Mouse (Mus musculus) frontal cortex, adult 2 months (tissue): ENCODE results near the gene Senp8. TPM values are rescaled to one million over a fixed set of nuclear protein-coding genes. Genes with fewer than 3 reads are reported as not detected.
A peak's percentile ranks its signal among the peaks of the same experiment; 100 is the strongest.

Source experiments
- DNase-seq, 2 experiments: peaks; one replicate each; pipeline ENCODE4 v3.0.0; 2022; ENCODE audit warnings: low spot score in 1 of 2; ENCODE audit errors: extremely low spot score in 1 of 2
- polyA plus RNA-seq: library from polyadenylated mRNA; depleted of rRNA; stranded (reverse); fragments of >200 nt; gene quantifications from 2 replicates; pipeline ENCODE4 v1.2.3, GENCODE M21; 2012; rRNA removed

Senp8 gene
- polyA plus RNA-seq, 1 experiment = 5.1 TPM

GRCm38 (mm10) chr9:59718237-59718636 is 32.3 kb downstream of the Senp8 start:
- no peak for DNase-seq

DNA sequence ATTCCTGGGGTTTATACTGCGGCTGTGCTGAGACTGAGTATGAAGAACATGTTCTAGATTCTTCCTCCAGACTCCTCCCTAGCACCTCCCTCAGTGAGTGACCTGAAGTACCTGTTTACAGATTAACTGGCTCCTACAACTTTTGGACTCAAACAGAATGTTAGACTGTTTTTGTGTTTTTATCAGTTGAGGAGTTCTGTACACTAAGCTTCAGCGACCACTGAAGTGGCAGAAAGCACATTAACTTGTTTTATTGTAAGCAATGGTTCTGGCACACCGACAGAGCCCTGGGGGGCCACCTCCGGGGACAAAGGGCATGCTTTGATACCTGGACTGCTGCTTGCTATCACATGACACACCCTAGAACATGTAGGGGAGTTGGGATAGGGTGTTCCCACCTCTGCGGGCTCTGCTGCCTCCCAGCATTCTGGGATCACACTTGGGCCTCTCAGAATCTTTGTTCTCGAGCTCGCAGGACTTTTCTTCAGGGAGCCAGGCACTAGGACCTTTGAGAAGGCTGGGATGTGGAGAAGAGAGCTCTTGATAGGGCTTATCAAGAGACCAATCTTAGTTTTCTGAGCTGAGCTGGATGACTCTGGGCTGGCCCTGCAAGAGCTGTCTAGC is 34.1 kb downstream of the Senp8 start:
- no peak for DNase-seq

- DNase-seq = no peak
Measured at GRCm38 (mm10) chr9:59709225-59709624, 41.3 kb downstream of the Senp8 start.

DNA sequence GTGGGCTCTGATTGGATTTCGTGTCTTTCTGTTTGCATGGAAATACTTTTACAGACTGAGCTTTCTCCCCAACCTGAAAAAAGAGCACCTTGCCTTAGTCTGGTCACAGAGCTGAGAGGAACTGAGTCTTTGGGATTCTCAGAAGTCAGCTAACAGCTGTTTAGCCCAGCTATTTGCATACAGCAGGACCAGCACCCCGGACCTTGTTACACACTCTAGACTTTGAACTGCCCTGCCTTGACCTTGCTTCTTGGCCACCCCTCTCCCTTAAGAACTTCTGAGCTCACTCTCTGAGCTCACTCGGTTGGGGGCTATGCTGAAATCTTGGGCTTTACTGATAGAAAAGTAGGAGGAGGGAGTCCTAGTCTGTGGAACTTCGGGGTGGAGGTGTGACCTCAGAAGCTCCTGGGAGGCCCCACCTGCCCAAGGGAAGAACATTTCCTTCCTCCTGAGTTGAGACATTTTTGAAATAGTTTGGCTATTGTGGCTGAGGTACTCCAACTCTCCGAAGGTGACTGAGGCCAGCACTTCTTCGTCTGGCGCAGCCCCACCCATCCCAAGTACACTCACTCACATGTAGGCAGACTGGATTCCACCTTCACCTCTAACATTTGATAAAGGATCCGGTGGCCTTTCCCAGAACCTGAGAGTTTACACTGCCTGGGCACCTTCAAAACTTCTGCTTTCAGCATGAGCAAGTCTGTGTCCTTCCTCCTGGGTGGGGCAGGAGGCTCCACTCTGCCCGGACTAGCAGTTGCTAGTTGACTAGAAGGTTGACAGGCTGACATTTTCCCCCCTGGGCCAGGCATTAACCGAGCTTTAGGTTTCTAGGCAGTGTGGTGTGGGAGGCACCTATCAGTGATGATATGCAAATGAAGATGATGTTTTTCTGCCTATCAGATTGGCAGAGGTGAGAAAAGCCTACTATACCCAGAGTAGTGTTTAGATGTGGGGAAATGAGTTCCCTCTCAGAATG is 43.4 kb downstream of the Senp8 start:
- DNase-seq = no peak

DNA sequence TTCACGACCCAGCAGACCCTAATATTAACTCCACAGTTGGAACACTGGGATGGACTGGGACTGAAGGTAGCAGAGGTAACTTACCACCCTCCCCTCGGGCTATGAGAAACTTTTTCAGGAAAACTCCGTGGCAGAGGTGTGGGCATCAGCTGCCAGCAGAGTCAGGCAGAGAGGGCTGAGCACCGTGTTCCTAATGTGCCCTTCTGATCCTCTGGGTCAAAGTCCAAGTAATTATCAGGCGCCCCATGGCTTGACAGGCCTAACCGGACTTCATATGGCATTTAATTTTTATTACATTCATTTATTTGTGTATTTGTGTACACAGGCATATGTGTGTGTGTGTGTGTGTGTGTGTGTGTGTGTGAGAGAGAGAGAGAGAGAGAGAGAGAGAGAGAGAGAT is 47.4 kb downstream of the Senp8 start:
- no peak for DNase-seq

DNA sequence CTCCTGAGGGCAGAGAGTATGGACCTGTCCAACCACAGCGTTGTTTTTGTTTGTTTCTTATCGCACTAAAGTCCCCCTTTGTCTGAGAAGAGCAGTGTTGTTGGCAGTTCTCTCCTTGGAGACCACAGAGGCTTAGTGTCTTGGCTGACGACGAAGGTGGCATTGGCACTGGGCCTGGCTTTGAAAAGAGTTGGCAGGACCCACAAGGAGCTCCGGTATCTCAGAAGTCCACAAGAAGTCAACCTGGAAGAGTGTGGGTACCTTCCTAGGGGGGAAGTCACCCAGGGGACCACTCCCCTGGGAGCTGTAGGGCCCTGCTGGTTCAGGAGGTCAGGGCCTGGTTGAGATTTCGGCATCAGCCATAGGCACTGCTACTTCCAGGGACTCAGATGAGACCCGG is 49.4 kb downstream of the Senp8 start:
- no peak for DNase-seq

GRCm38 (mm10) chr9:59696381-59696780 is 54.1 kb downstream of the Senp8 start:
- DNase-seq = no peak

- no peak for DNase-seq
Measured at GRCm38 (mm10) chr9:59695451-59695813, 55.1 kb downstream of the Senp8 start.

DNA sequence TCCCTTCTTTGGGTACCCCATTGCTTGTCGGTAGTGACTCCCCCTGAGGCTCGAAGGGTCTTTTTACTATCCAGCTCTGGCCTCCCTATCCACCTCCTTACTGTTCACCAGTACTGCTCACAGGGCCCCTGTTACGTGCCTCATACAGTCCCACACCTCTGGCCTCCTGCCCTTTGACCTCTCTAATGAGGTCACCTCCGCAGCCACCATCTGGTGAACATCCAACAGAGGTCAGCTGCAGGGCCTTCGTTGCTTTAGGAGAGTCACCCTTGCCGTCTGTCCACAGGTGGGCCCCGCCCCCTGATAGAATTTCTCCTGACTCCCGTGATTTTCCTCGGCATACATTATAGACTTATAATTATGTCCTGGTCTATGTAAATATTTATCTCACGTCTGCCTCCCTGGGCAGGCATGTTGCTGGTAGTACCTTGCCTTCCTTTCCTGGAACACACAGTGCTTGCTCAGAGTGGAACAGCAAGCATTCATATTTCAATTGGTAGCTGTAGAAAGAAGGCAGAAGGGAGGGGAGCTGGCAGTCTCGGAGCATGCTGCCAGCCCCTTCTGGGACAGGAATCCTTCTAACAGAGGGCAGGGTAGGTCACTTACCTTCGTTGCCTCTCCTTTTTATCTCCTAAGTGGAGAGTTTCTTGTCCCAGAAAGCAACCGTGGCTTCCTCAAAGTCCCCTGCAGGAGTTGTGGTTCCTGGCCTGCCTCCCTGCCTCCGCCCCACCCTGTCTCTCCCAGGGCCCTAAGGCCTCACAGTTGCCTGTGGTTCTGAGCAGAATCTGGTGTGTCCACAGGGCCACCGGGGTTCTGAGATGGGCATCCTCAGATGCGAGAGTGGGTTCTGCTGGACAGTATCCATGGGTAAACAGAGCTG is 55.7 kb downstream of the Senp8 start:
- DNase-seq = no peak

DNA sequence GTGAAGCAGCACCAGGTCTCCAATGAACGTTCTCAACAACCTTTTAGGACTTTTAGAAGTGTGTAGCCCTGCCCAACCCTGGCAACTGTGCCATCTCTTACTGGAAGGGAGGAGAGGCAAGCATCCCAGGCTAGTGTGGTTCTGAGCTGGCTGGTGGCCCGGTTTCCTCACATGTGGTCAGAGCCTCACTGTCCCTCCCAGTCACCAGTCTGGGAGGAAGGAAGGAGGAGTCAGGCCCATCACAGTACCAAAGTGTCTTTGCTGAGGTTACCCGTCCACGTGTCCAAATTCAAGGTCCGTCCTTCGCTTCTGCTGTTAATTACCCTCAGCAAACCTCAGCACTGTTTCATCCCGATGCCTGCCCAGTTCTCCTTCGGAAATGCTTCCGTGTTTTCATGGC is 58.4 kb downstream of the Senp8 start:
- peak in 1 of 2 experiments; percentile 65 for DNase-seq

- peak; percentile 78 to 92 for DNase-seq
Measured at GRCm38 (mm10) chr9:59691635-59692094, 58.8 kb downstream of the Senp8 start.

GRCm38 (mm10) chr9:59687416-59688046 is 63.0 kb downstream of the Senp8 start:
- DNase-seq = peak; percentile 61 to 76

Other genes starting within 250 kb of the Senp8 start
- 59.6 and 59.9 TPM in 2 replicates for gene Hexa, start 211.2 kb downstream of the Senp8 start, polyA plus RNA-seq
- gene Tmem202, start 210.9 kb downstream of the Senp8 start, polyA plus RNA-seq = 2.5 and 3.6 TPM in 2 replicates
- 17.5 and 19.3 TPM in 2 replicates for gene Celf6, start 172.8 kb downstream of the Senp8 start, polyA plus RNA-seq
- gene Parp6, start 133.4 kb downstream of the Senp8 start, polyA plus RNA-seq = 186 and 191 TPM in 2 replicates
- gene Pkm, start 94.3 kb downstream of the Senp8 start, polyA plus RNA-seq = 1,290 and 1,497 TPM in 2 replicates
- 13.2 and 15.2 TPM in 2 replicates for gene Gramd2, start 70.6 kb downstream of the Senp8 start, polyA plus RNA-seq
- gene Myo9a, start 186 bp upstream of the Senp8 start, polyA plus RNA-seq = 20.8 and 21.9 TPM in 2 replicates
- gene Nr2e3, start 209.9 kb upstream of the Senp8 start, polyA plus RNA-seq = 0.11 TPM in 1 of 2 replicates, not detected in the other